Mouse (Mus musculus) MEL (cell line): ENCODE results near the gene Adgrl4.

Experiments
- ELF1 ChIP-seq: IDR thresholded peaks from 2 replicates; pipeline ENCODE4 v1.6.1; 2014; ENCODE audit warnings: low read depth, mild to moderate bottlenecking, inconsistent platforms, low read length, improper control_type of control experiment, moderate library complexity
- KAT2A ChIP-seq: conservative IDR thresholded peaks from 2 replicates; pipeline ENCODE4 v1.6.1; 2012; ENCODE audit warnings: low read depth, low read length, improper control_type of control experiment, inconsistent platforms
- MAZ ChIP-seq: IDR thresholded peaks from 2 replicates; pipeline ENCODE4 v1.6.1; 2012; ENCODE audit warnings: low read depth, mild to moderate bottlenecking, inconsistent platforms, low read length, improper control_type of control experiment
- MEF2A ChIP-seq: IDR thresholded peaks from 2 replicates; pipeline ENCODE4 v1.6.1; 2014; ENCODE audit warnings: low read depth, mild to moderate bottlenecking, inconsistent platforms, low read length, improper control_type of control experiment; ENCODE audit not compliant: poor library complexity, insufficient replicate concordance, severe bottlenecking; ENCODE audit errors: extremely low read depth
- POLR2A ChIP-seq, 2 experiments: IDR thresholded peaks; 2 replicates each; pipeline ENCODE4 v1.6.1; 2011 to 2012; ENCODE audit warnings: low read length in 2 of 2, mild to moderate bottlenecking in 2 of 2, control low read depth in 1 of 2, improper control_type of control experiment in 1 of 2, low read depth in 1 of 2, moderate library complexity in 1 of 2; ENCODE audit not compliant: control insufficient read depth in 1 of 2, insufficient read depth in 1 of 2, poor library complexity in 1 of 2
- ZC3H11A ChIP-seq: IDR thresholded peaks from 2 replicates; pipeline ENCODE4 v1.6.1; 2012; ENCODE audit warnings: low read depth, mild to moderate bottlenecking, inconsistent platforms, low read length, improper control_type of control experiment
- ZMIZ1 ChIP-seq: IDR thresholded peaks from 2 replicates; pipeline ENCODE4 v1.6.1; 2012; ENCODE audit warnings: low read depth, mild to moderate bottlenecking, inconsistent platforms, low read length, improper control_type of control experiment, moderate library complexity

- TF ChIP-seq POLR2A (IDR thresholded peaks at IDR 0.05; ENCODE audit: control insufficient read depth in 1 of 2, insufficient read depth in 1 of 2, low read depth in 1 of 2, low read length in 2 of 2, poor library complexity in 1 of 2) (no peak), MEF2A (no peak), MAZ (no peak), KAT2A (no peak), ZC3H11A (no peak), ZMIZ1 (no peak), ELF1 (no peak)
These were observed 109.5 kb downstream of the Adgrl4 start for GRCm38 (mm10) chr3:151547182-151547581.
